Mouse (Mus musculus) mouse trophoblast stem cell (cell line): Measurements from ENCODE around the gene Olfr432.
"Not testable (repeated sequence)": the region's sequence is repeated elsewhere in the genome, so short reads cannot be mapped to it uniquely, and the experiment has no call there.

Source experiments
- in situ Hi-C, 2 experiments: fragments of 300-500 bp; cut with MseI, MboI; formaldehyde crosslinking; loops; 2 replicates in 1 of 2; 3 replicates in 1 of 2; pipeline ENCODE4 v1.15.1; 2025

Gene Olfr432

GRCm38 (mm10) chr1:174048893-174049292 lies at the start of gene Olfr432:
TSS of gene Olfr432 (plus strand) at chr1:174049205.
- in situ Hi-C loops, result no loop called here

- in situ Hi-C loops, result not testable (repeated sequence)
These were observed 44.5 kb upstream of the Olfr432 start for GRCm38 (mm10) chr1:174004352-174005109.

GRCm38 (mm10) chr1:174007050-174007449 lies 42.0 kb upstream of the Olfr432 start:
- in situ Hi-C loops, result not testable (repeated sequence)

- in situ Hi-C loops, result no loop called here
These were observed 17.3 kb upstream of the Olfr432 start, which contains the start of gene Ifi205 for GRCm38 (mm10) chr1:174031698-174032097. TSS of gene Ifi205 (minus strand) at chr1:174031810.

- in situ Hi-C loops, result no loop called here
These were observed 13.2 kb upstream of the Olfr432 start for GRCm38 (mm10) chr1:174035841-174036240.

GRCm38 (mm10) chr1:174038480-174038879 lies 10.5 kb upstream of the Olfr432 start:
- in situ Hi-C loops, result no loop called here

GRCm38 (mm10) chr1:174040523-174041177 lies 8.4 kb upstream of the Olfr432 start, which contains the start of gene Olfr433:
TSS of gene Olfr433 (plus strand) at chr1:174040705.
- in situ Hi-C loops, result no loop called here

GRCm38 (mm10) chr1:174042091-174042884 lies 6.7 kb upstream of the Olfr432 start:
- in situ Hi-C loops, result not testable (repeated sequence)

- in situ Hi-C loops, result no loop called here
These were observed 4.6 kb upstream of the Olfr432 start for GRCm38 (mm10) chr1:174044431-174044830.

GRCm38 (mm10) chr1:174048227-174048626 lies 778 bp upstream of the Olfr432 start:
- in situ Hi-C loops, result not testable (repeated sequence)

GRCm38 (mm10) chr1:174049357-174049756 lies 352 bp downstream of the Olfr432 start:
- in situ Hi-C loops, result not testable (repeated sequence)

- in situ Hi-C loops, result no loop called here
These were observed 1.5 kb downstream of the Olfr432 start for GRCm38 (mm10) chr1:174050532-174050931.

- in situ Hi-C loops, result no loop called here
These were observed 2.5 kb downstream of the Olfr432 start for GRCm38 (mm10) chr1:174051515-174051914.

GRCm38 (mm10) chr1:174051931-174052536 lies 3.0 kb downstream of the Olfr432 start:
- in situ Hi-C loops, result no loop called here

GRCm38 (mm10) chr1:174052981-174053380 lies 4.0 kb downstream of the Olfr432 start:
- in situ Hi-C loops, result no loop called here

- in situ Hi-C loops, result no loop called here
These were observed 6.2 kb downstream of the Olfr432 start for GRCm38 (mm10) chr1:174055248-174055647.

- in situ Hi-C loops, result no loop called here
These were observed 17.3 kb downstream of the Olfr432 start, which contains the start of gene Olfr430 for GRCm38 (mm10) chr1:174066305-174066704. TSS of gene Olfr430 (plus strand) at chr1:174066605.

GRCm38 (mm10) chr1:174084031-174084430 lies 35.0 kb downstream of the Olfr432 start, which contains the start of gene Olfr429:
TSS of gene Olfr429 (plus strand) at chr1:174084331.
- in situ Hi-C loops, result no loop called here

GRCm38 (mm10) chr1:174096591-174096990 lies 47.6 kb downstream of the Olfr432 start, which contains the start of gene Olfr427:
TSS of gene Olfr427 (plus strand) at chr1:174096891.
- in situ Hi-C loops, result no loop called here

GRCm38 (mm10) chr1:174103735-174104134 lies 54.7 kb downstream of the Olfr432 start:
- in situ Hi-C loops, result loop anchor here (10.0 to 25.0 kb wide), 2 partner anchors 641 to 649 kb away; no protein-coding TSS in a partner anchor
